Mouse (Mus musculus): ENCODE results near the gene Htra2. TPM values are rescaled to one million over a fixed set of nuclear protein-coding genes. Genes with fewer than 3 reads are reported as not detected.
A peak's percentile ranks its signal among the peaks of the same experiment; 100 is the strongest.

The Htra2 gene
- polyA plus RNA-seq, 2 experiments = 54.3 to 80.9 TPM

- ATAC-seq (ENCODE audit: insufficient read depth) (0 out of 2 replicates have a peak, but pooled peaks have one; percentile 30), DNase-seq (ENCODE audit: low read depth in 3 of 3, low spot score in 3 of 3) (no peak)
- 31% methylated on average over 7 of the region's 7 CpGs for WGBS (ENCODE audit: insufficient replicate concordance)
- Histone ChIP-seq H3K4me3 (ENCODE audit: insufficient read depth in 1 of 2, low read depth in 2 of 2, low read length in 2 of 2) (no peak overlapping the region), H3K4me1 (replicated peaks; ENCODE audit: control insufficient read depth in 2 of 2, insufficient read depth in 2 of 2, low read length in 1 of 2) (peaks cover 23 to 35% of the 10 kb centered on the region in 2 experiments), H3K27ac (peak overlapping the region; percentile 64; the same call in 1 of the 2 replicates), H3K9ac (replicated peaks) (0 out of 2 replicates have a peak overlapping the region, but pooled peaks have one; percentile 9), H3K27me3 (ENCODE audit: control insufficient read depth, insufficient read depth, low read length) (no peaks in the 10 kb centered on the region), H3K4me2 (ENCODE audit: low read depth) (peak overlapping the region; percentile 13; the same call in 1 of the 2 replicates), H3K36me3 (replicated peaks; ENCODE audit: control insufficient read depth, insufficient read depth, low read depth) (no peaks in the 10 kb centered on the region), H3K9me3 (ENCODE audit: control insufficient read depth, low read length) (no peaks in the 10 kb centered on the region)
- TF ChIP-seq EP300 (IDR thresholded peaks at IDR 0.05; ENCODE audit: low read depth) (no peak), CTCF (IDR thresholded peaks at IDR 0.05; ENCODE audit: low read depth) (no peak)
Measured at GRCm38 (mm10) chr6:83004872-83005271, 50.2 kb downstream of the Htra2 start.

DNA sequence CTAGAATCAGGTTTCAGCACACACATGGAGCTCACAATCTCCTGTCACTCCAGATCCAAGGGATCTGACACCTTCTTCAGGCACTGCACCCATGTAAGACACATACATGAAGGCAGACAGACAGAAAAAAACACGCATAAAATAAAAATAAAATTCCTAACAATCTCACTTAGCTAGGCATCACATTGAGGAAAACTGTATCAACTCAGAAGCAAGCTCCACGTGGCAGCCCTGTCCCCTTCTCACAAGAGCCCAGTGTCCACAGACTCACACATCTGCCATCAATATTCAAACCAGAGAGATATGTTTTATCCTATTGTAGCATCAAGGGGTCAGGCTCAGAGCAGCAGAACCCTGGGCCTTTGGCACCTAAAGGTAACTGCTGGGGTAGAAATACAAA is 50.8 kb downstream of the Htra2 start:
- TF ChIP-seq EP300 (IDR thresholded peaks at IDR 0.05; ENCODE audit: low read depth) = no peak
- H3K36me3 ChIP-seq (replicated peaks; ENCODE audit: control insufficient read depth, insufficient read depth, low read depth) = no peaks in the 10 kb centered on the region
- no peaks in the 10 kb centered on the region for H3K9me3 ChIP-seq (ENCODE audit: control insufficient read depth, low read length)
- peaks cover 20 to 31% of the 10 kb centered on the region in 2 experiments for H3K4me1 ChIP-seq (replicated peaks; ENCODE audit: control insufficient read depth in 2 of 2, insufficient read depth in 2 of 2, low read length in 1 of 2)
- H3K27me3 ChIP-seq (ENCODE audit: control insufficient read depth, insufficient read depth, low read length) = no peaks in the 10 kb centered on the region
- H3K27ac ChIP-seq = peak overlapping the region; percentile 64
- peak overlapping the region; percentile 9 for H3K9ac ChIP-seq (replicated peaks)
- DNase-seq (ENCODE audit: low read depth in 3 of 3, low spot score in 3 of 3) (no peak), ATAC-seq (ENCODE audit: insufficient read depth) (no peak)
- 54% methylated on average over 2 of the region's 2 CpGs for WGBS (ENCODE audit: insufficient replicate concordance)
- no peak overlapping the region for H3K4me3 ChIP-seq (ENCODE audit: insufficient read depth in 1 of 2, low read depth in 2 of 2, low read length in 2 of 2)
- peak overlapping the region; percentile 33 for H3K4me2 ChIP-seq (ENCODE audit: low read depth)

DNA sequence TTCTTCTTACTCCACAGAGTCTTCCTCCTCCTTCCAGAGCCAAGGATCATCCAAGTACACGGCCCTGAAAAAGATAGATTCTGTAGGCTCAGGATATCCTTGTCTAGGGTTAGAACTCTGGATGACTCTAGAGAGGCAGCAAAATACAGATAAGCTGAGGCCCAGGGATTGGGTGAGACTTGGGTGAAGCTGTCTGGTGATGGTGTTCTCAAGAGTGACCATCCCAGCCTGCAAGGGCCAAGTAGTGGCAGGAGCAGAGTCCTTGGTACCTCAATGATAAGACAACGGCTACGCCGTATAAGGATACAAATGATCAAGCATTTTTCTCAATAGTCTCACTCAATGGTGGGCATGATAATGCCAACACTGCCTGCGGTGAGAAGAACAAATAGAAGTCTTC is 51.2 kb downstream of the Htra2 start:
- Histone ChIP-seq H3K4me1 (replicated peaks; ENCODE audit: control insufficient read depth in 2 of 2, insufficient read depth in 2 of 2, low read length in 1 of 2) (peaks cover 20 to 28% of the 10 kb centered on the region in 2 experiments), H3K4me3 (ENCODE audit: insufficient read depth in 1 of 2, low read depth in 2 of 2, low read length in 2 of 2) (no peak overlapping the region), H3K9ac (replicated peaks) (peak overlapping the region; percentile 15; the same call in 1 of the 2 replicates), H3K36me3 (replicated peaks; ENCODE audit: control insufficient read depth, insufficient read depth, low read depth) (no peaks in the 10 kb centered on the region), H3K9me3 (ENCODE audit: control insufficient read depth, low read length) (no peaks in the 10 kb centered on the region), H3K4me2 (ENCODE audit: low read depth) (peak overlapping the region; percentile 33), H3K27me3 (ENCODE audit: control insufficient read depth, insufficient read depth, low read length) (no peaks in the 10 kb centered on the region), H3K27ac (peak overlapping the region; percentile 64)
- DNase-seq (ENCODE audit: low read depth in 3 of 3, low spot score in 3 of 3) = no peak
- peak; percentile 76 for ATAC-seq (ENCODE audit: insufficient read depth)
- WGBS (ENCODE audit: insufficient replicate concordance) = 44% methylated on average over 5 of the region's 5 CpGs
- TF ChIP-seq CTCF (IDR thresholded peaks at IDR 0.05; ENCODE audit: low read depth) (no peak), EP300 (IDR thresholded peaks at IDR 0.05; ENCODE audit: low read depth) (no peak)

DNA sequence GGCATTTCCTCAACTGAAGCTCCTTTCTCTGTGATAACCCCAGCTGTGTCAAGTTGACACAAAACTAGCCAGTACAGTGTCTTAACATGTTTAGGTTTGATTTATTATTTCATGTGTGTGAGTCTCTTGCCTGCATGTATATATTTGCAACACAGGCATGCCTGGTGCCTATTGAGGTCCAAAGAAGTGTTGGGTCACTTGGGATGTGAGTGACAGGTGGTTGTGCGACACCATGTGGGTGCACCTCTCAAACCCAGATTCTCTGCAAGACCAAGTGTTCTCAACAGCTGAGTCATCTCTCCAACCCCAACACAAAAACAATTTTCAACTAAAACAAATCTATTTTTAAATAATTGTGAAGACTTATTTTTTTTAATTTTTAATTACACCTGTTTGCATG is 52.0 kb downstream of the Htra2 start:
- Histone ChIP-seq H3K27ac (no peak overlapping the region), H3K4me1 (replicated peaks; ENCODE audit: control insufficient read depth in 2 of 2, insufficient read depth in 2 of 2, low read length in 1 of 2) (peaks cover 25 to 26% of the 10 kb centered on the region in 2 experiments), H3K9me3 (ENCODE audit: control insufficient read depth, low read length) (no peaks in the 10 kb centered on the region), H3K4me3 (ENCODE audit: insufficient read depth in 1 of 2, low read depth in 2 of 2, low read length in 2 of 2) (no peak overlapping the region), H3K27me3 (ENCODE audit: control insufficient read depth, insufficient read depth, low read length) (no peaks in the 10 kb centered on the region), H3K9ac (replicated peaks) (no peak overlapping the region), H3K36me3 (replicated peaks; ENCODE audit: control insufficient read depth, insufficient read depth, low read depth) (no peaks in the 10 kb centered on the region), H3K4me2 (ENCODE audit: low read depth) (no peak overlapping the region)
- ATAC-seq (ENCODE audit: insufficient read depth) (no peak), DNase-seq (ENCODE audit: low read depth in 3 of 3, low spot score in 3 of 3) (no peak)
- TF ChIP-seq EP300 (IDR thresholded peaks at IDR 0.05; ENCODE audit: low read depth) (no peak), CTCF (IDR thresholded peaks at IDR 0.05; ENCODE audit: low read depth) (no peak)
- 90% methylated on average over 1 of the region's 1 CpGs for WGBS (ENCODE audit: insufficient replicate concordance)

MicroRNA genes within 50 kb of the gene (microRNA counts, 519-probe panel; counts per million panel counts)
- 69.9 counts per million for microRNA mmu-miR-3470a+mmu-miR-3470b

Small RNA genes within 50 kb of the gene (microRNA-seq; reads per million reads assigned to microRNA genes)
- not detected for gene Mir3470a
- gene Mir7040 = not detected

Other genes with a start within 250 kb of the Htra2 start
- gene Sema4f, start 115.5 kb downstream of the Htra2 start, polyA plus RNA-seq (2012; rRNA removed) = 0.03 and 0.04 TPM in 2 replicates
- gene Sema4f, start 115.5 kb downstream of the Htra2 start, polyA plus RNA-seq (2014; fragmentation: Nextera tagmentation; extraction: Ambion mirVana) = not detected in 2 replicates
- 7.7 and 9.4 TPM in 2 replicates for gene M1ap, start 108.4 kb downstream of the Htra2 start, polyA plus RNA-seq (2012; rRNA removed)
- gene M1ap, start 108.4 kb downstream of the Htra2 start, polyA plus RNA-seq (2014; fragmentation: Nextera tagmentation; extraction: Ambion mirVana) = 14.4 and 15.0 TPM in 2 replicates
- gene Dok1, start 21.8 kb downstream of the Htra2 start, polyA plus RNA-seq (2012; rRNA removed) = 13.9 and 14.9 TPM in 2 replicates
- 12.7 and 15.7 TPM in 2 replicates for gene Dok1, start 21.8 kb downstream of the Htra2 start, polyA plus RNA-seq (2014; fragmentation: Nextera tagmentation; extraction: Ambion mirVana)
- gene Loxl3, start 21.1 kb downstream of the Htra2 start, polyA plus RNA-seq (2012; rRNA removed) = 0.92 and 1.6 TPM in 2 replicates
- gene Loxl3, start 21.1 kb downstream of the Htra2 start, polyA plus RNA-seq (2014; fragmentation: Nextera tagmentation; extraction: Ambion mirVana) = 1.1 TPM in 2 replicates
- 172 and 269 TPM in 2 replicates for gene Aup1, start 752 bp downstream of the Htra2 start, polyA plus RNA-seq (2012; rRNA removed)
- 128 and 136 TPM in 2 replicates for gene Aup1, start 752 bp downstream of the Htra2 start, polyA plus RNA-seq (2014; fragmentation: Nextera tagmentation; extraction: Ambion mirVana)
- gene Dqx1, start 2.6 kb upstream of the Htra2 start, polyA plus RNA-seq (2012; rRNA removed) = 7.7 and 7.8 TPM in 2 replicates
- gene Dqx1, start 2.6 kb upstream of the Htra2 start, polyA plus RNA-seq (2014; fragmentation: Nextera tagmentation; extraction: Ambion mirVana) = 2.9 and 3.1 TPM in 2 replicates
- 0.05 TPM in 1 of 2 replicates, not detected in the other for gene Tlx2, start 15.0 kb upstream of the Htra2 start, polyA plus RNA-seq (2012; rRNA removed)
- not detected in 2 replicates for gene Tlx2, start 15.0 kb upstream of the Htra2 start, polyA plus RNA-seq (2014; fragmentation: Nextera tagmentation; extraction: Ambion mirVana)
- gene Pcgf1, start 22.6 kb upstream of the Htra2 start, polyA plus RNA-seq (2012; rRNA removed) = 16.5 and 21.0 TPM in 2 replicates
- 15.0 and 19.7 TPM in 2 replicates for gene Pcgf1, start 22.6 kb upstream of the Htra2 start, polyA plus RNA-seq (2014; fragmentation: Nextera tagmentation; extraction: Ambion mirVana)
- 0.27 and 0.46 TPM in 2 replicates for gene Lbx2, start 31.1 kb upstream of the Htra2 start, polyA plus RNA-seq (2012; rRNA removed)
- gene Lbx2, start 31.1 kb upstream of the Htra2 start, polyA plus RNA-seq (2014; fragmentation: Nextera tagmentation; extraction: Ambion mirVana) = 0.35 TPM in 1 of 2 replicates, not detected in the other
- gene Ccdc142, start 46.3 kb upstream of the Htra2 start, polyA plus RNA-seq (2012; rRNA removed) = 1.0 and 1.1 TPM in 2 replicates
- 0.23 and 0.39 TPM in 2 replicates for gene Ccdc142, start 46.3 kb upstream of the Htra2 start, polyA plus RNA-seq (2014; fragmentation: Nextera tagmentation; extraction: Ambion mirVana)
- 2.2 and 2.4 TPM in 2 replicates for gene Gm42688, start 46.3 kb upstream of the Htra2 start, polyA plus RNA-seq (2012; rRNA removed)
- 0.76 and 0.86 TPM in 2 replicates for gene Gm42688, start 46.3 kb upstream of the Htra2 start, polyA plus RNA-seq (2014; fragmentation: Nextera tagmentation; extraction: Ambion mirVana)
- 41.1 and 56.6 TPM in 2 replicates for gene Mrpl53, start 53.8 kb upstream of the Htra2 start, polyA plus RNA-seq (2012; rRNA removed)
- gene Mrpl53, start 53.8 kb upstream of the Htra2 start, polyA plus RNA-seq (2014; fragmentation: Nextera tagmentation; extraction: Ambion mirVana) = 87.1 and 87.4 TPM in 2 replicates
- gene Mogs, start 60.2 kb upstream of the Htra2 start, polyA plus RNA-seq (2012; rRNA removed) = 33.9 and 36.9 TPM in 2 replicates
- 28.2 and 32.4 TPM in 2 replicates for gene Mogs, start 60.2 kb upstream of the Htra2 start, polyA plus RNA-seq (2014; fragmentation: Nextera tagmentation; extraction: Ambion mirVana)
- 27.7 and 33.6 TPM in 2 replicates for gene Wbp1, start 66.3 kb upstream of the Htra2 start, polyA plus RNA-seq (2012; rRNA removed)
- 22.0 and 27.1 TPM in 2 replicates for gene Wbp1, start 66.3 kb upstream of the Htra2 start, polyA plus RNA-seq (2014; fragmentation: Nextera tagmentation; extraction: Ambion mirVana)
- 9.4 and 11.6 TPM in 2 replicates for gene Ino80b, start 70.2 kb upstream of the Htra2 start, polyA plus RNA-seq (2012; rRNA removed)
- gene Ino80b, start 70.2 kb upstream of the Htra2 start, polyA plus RNA-seq (2014; fragmentation: Nextera tagmentation; extraction: Ambion mirVana) = 4.4 and 5.2 TPM in 2 replicates
- gene Rtkn, start 80.2 kb upstream of the Htra2 start, polyA plus RNA-seq (2012; rRNA removed) = 11.1 TPM in 2 replicates
- 5.3 and 5.5 TPM in 2 replicates for gene Rtkn, start 80.2 kb upstream of the Htra2 start, polyA plus RNA-seq (2014; fragmentation: Nextera tagmentation; extraction: Ambion mirVana)
- 0.15 and 0.44 TPM in 2 replicates for gene Wdr54, start 101.1 kb upstream of the Htra2 start, polyA plus RNA-seq (2012; rRNA removed)
- gene Wdr54, start 101.1 kb upstream of the Htra2 start, polyA plus RNA-seq (2014; fragmentation: Nextera tagmentation; extraction: Ambion mirVana) = 0.32 and 0.35 TPM in 2 replicates
- not detected in 2 replicates for gene 1700003E16Rik, start 101.1 kb upstream of the Htra2 start, polyA plus RNA-seq (2012; rRNA removed)
- 0.06 and 0.15 TPM in 2 replicates for gene 1700003E16Rik, start 101.1 kb upstream of the Htra2 start, polyA plus RNA-seq (2014; fragmentation: Nextera tagmentation; extraction: Ambion mirVana)
- gene Dctn1, start 110.6 kb upstream of the Htra2 start, polyA plus RNA-seq (2012; rRNA removed) = 16.9 and 21.1 TPM in 2 replicates
- gene Dctn1, start 110.6 kb upstream of the Htra2 start, polyA plus RNA-seq (2014; fragmentation: Nextera tagmentation; extraction: Ambion mirVana) = 22.5 and 24.0 TPM in 2 replicates
- 1.1 and 1.4 TPM in 2 replicates for gene Slc4a5, start 164.6 kb upstream of the Htra2 start, polyA plus RNA-seq (2012; rRNA removed)
- gene Slc4a5, start 164.6 kb upstream of the Htra2 start, polyA plus RNA-seq (2014; fragmentation: Nextera tagmentation; extraction: Ambion mirVana) = 0.52 and 0.73 TPM in 2 replicates